Mouse (Mus musculus) heart, adult 2 months (tissue): ENCODE data around the gene Nfia. TPM values are rescaled to one million over a fixed set of nuclear protein-coding genes. Genes with fewer than 3 reads are reported as not detected.

Experiments
- DNase-seq, 2 experiments: peaks; one replicate each; pipeline ENCODE4 v3.0.0; 2021
- H3K27ac ChIP-seq: fragments of 200-600 bp; 2 replicates; pipeline ENCODE4 v1.8.1; 2022
- H3K27me3 ChIP-seq: fragments of 200-500 bp; 2 replicates; pipeline ENCODE4 v1.6.1; 2012; ENCODE audit warnings: mild to moderate bottlenecking, low read length, inconsistent platforms, mixed read lengths; ENCODE audit not compliant: control insufficient read depth, insufficient read depth
- H3K36me3 ChIP-seq: fragments of 200-500 bp; 2 replicates; pipeline ENCODE4 v1.6.1; 2012; ENCODE audit warnings: low read length, inconsistent platforms; ENCODE audit not compliant: control insufficient read depth, insufficient read depth
- H3K4me1 ChIP-seq: fragments of 200-500 bp; 2 replicates; pipeline ENCODE4 v1.6.1; 2011; ENCODE audit warnings: low read length; ENCODE audit not compliant: control insufficient read depth, insufficient read depth
- H3K4me3 ChIP-seq: fragments of 200-600 bp; 2 replicates; pipeline ENCODE4 v1.8.1; 2022
- H3K79me2 ChIP-seq: fragments of 200-500 bp; replicated peaks from 2 replicates; pipeline ENCODE4 v1.6.1; 2012; ENCODE audit warnings: mild to moderate bottlenecking, inconsistent platforms, low read length, moderate library complexity, mixed read lengths; ENCODE audit not compliant: control insufficient read depth, insufficient read depth
- H3K9ac ChIP-seq: fragments of 200-500 bp; 2 replicates; pipeline ENCODE4 v1.6.1; 2012; ENCODE audit warnings: low read depth, mild to moderate bottlenecking, control low read depth, inconsistent platforms, low read length, mixed read lengths
- CTCF ChIP-seq: fragments of 200-600 bp; IDR thresholded peaks from 2 replicates; pipeline ENCODE4 v1.8.1; 2022; ENCODE audit warnings: antibody characterized with exemption, mild to moderate bottlenecking, moderate library complexity
- EP300 ChIP-seq: fragments of 200-500 bp; IDR thresholded peaks from 2 replicates; pipeline ENCODE4 v1.6.1; 2011; ENCODE audit warnings: low read depth, low read length, control low read depth; ENCODE audit not compliant: insufficient read depth
- POLR2A ChIP-seq: fragments of 200-500 bp; IDR thresholded peaks from 2 replicates; pipeline ENCODE4 v1.6.1; 2011; ENCODE audit warnings: mild to moderate bottlenecking, low read depth, low read length, control low read depth; ENCODE audit not compliant: insufficient read depth
- WGBS: fragments of 180-500 bp; shearing (Covaris S2); methylation state at CpG from one replicate; pipeline ENCODE4 v1.1.7; 2018; 5-methylcytosine and 5-hydroxymethylcytosine counted together
- intact Hi-C: fragments of 180-260 bp; cut with DNase I; formaldehyde crosslinking; loops from one replicate; pipeline ENCODE4 v1.15.1; 2025
- polyA plus RNA-seq: library from polyadenylated mRNA; depleted of rRNA; stranded (reverse); fragments of >200 nt; gene quantifications from 2 replicates; pipeline ENCODE4 v1.2.3, GENCODE M21; 2012
- total RNA-seq, 2 experiments: library from RNA; stranded (reverse); gene quantifications; 2 replicates each; pipeline ENCODE4 v1.2.3; 2021

The Nfia gene
- total and polyA plus RNA-seq, 3 experiments = 70.3 to 128 (median 126) TPM

DNA sequence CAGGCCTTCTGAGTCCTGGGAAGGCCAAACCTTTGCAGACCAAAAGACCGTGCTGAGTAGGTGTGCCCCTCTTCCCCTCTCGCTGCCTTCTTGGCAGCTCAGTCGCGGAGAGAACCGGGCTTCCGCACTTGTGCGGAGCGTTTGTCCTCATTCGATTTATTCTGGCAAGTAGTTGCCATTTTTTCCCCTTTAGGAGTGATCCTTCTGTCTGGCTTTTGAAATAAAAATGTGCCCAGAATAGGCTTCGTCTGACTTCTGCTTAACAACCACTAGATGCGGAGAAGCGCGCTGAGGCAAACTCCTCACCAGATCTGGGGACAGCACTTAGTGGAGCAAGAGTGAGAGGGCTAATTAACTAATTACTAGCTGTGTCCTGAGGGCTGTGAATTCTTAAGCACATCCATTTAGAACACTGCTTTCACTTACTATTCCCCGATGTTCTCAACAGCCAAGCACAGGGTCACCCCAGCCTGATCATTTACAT, 14.5 kb upstream of the Nfia start:
- no peaks in the 10 kb centered on the region for H3K27me3 ChIP-seq
- intact Hi-C loops = loop anchor here (1.0 kb wide), 2 partner anchors 9 to 14 kb away; partner anchors contain the start of gene Nfia
- H3K9ac ChIP-seq = peak overlapping the region; percentile 75
- H3K36me3 ChIP-seq = peaks cover 9% of the 10 kb centered on the region
- TF ChIP-seq EP300 = no peak
- peak; percentile 5; the same call in 1 of the 2 replicates for TF ChIP-seq POLR2A
- peak; percentile 41 for TF ChIP-seq CTCF
- WGBS = under 1% methylated on average over 14 of the region's 14 CpGs
- H3K4me3 ChIP-seq = peak overlapping the region; percentile 72
- H3K4me1 ChIP-seq = peaks cover 14% of the 10 kb centered on the region
- H3K79me2 ChIP-seq = no peaks in the 10 kb centered on the region
- peak; percentile 69 to 71 for DNase-seq
- H3K27ac ChIP-seq = peak overlapping the region; percentile 89

DNA sequence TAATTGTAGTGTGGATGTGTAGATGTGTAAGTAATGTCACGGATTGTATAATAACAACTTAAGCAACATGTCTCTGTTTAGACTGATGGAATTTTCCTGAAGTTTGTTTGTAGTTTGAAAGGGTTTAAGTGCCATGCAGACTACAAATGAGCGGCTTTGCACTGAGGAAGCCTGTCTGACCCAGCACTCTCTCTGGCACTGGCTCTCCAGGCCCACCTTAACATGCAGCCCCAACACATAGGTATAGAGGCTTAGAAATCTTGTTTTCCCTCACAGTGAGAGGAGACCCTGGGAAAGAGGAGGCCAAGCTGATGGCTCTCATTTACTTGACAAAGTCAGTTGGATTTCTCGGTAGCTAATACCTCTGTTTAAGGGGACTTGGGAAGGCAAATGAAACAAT, 13.9 kb upstream of the Nfia start:
- peak overlapping the region; percentile 89 for H3K27ac ChIP-seq
- H3K27me3 ChIP-seq = no peaks in the 10 kb centered on the region
- intact Hi-C loops = loop anchor here (1.0 kb wide), 1 partner anchor 9 kb away; no protein-coding TSS in a partner anchor
- TF ChIP-seq POLR2A (no peak), EP300 (no peak), CTCF (no peak)
- DNase-seq = no peak
- peaks cover 12% of the 10 kb centered on the region for H3K4me1 ChIP-seq
- H3K4me3 ChIP-seq = peak overlapping the region; percentile 72
- WGBS = 68% methylated on average over 3 of the region's 3 CpGs
- H3K9ac ChIP-seq = peak overlapping the region; percentile 75
- no peaks in the 10 kb centered on the region for H3K79me2 ChIP-seq
- peaks cover 4% of the 10 kb centered on the region; the same call in 1 of the 2 replicates for H3K36me3 ChIP-seq

DNA sequence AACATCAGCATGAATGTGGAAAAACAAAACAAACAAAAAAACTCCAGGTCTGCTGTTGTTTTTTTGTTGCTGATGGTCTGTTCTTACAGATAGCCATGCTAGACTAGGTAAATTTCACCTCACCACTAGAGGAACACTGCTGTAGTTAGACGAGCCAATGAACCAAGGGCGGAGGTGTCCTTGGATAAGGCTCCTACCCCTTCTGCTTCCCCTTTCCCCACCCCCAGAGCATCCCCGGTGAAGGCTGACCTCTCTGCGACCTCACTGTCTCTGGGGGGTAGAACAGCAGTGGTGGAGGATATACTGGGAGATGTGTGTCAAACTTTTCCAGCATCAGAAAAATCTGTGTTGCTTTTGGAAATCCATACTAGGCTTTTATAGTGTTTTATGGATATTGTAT, 7.9 kb upstream of the Nfia start:
- TF ChIP-seq CTCF = no peak
- TF ChIP-seq EP300 = no peak
- no peak for TF ChIP-seq POLR2A
- intact Hi-C loops = no loop called here

DNA sequence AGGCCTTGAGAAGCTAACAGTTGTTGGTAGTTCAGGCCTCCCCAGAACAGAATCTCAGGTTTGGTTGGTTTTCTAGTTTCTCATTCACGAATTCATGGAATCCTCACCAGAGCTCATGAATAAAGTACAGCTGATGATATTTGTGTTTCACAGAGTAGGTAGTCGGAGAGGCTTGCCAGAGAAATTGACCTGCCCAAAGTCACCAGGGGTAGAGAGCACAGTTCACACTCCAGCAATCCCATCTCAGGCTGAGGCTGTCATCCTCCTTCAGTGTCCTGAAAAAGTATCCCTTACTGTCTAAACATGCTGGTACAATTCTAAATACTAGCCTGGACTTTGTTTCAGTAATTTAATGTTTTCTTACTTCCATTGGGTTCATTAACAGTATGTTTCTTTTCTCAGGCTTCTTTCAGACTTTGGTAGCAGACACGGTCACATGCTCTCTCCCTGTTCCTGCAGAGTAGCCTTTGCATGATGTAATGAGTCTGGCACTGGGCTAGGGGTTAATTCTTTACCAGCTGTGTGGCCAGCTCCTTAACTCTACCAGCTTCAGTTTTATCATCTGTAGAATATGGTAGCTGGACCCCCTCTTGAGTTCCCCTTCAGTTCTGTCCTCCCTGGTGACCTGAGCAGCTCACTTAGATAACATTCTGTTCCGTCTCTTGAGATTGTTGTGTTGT, 7.1 kb upstream of the Nfia start:
- Histone ChIP-seq H3K79me2 (no peaks in the 10 kb centered on the region), H3K27me3 (no peaks in the 10 kb centered on the region), H3K27ac (no peak overlapping the region), H3K4me1 (no peaks in the 10 kb centered on the region; the same call in 1 of the 2 replicates), H3K9ac (no peak overlapping the region), H3K4me3 (no peak overlapping the region), H3K36me3 (no peaks in the 10 kb centered on the region)
- TF ChIP-seq EP300 = no peak
- TF ChIP-seq CTCF = no peak
- no peak for TF ChIP-seq POLR2A
- intact Hi-C loops = no loop called here
- 82% methylated on average over 4 of the region's 4 CpGs for WGBS
- no peak for DNase-seq

More for the DNA sequence above, 7.9 kb upstream of the Nfia start:
- Histone ChIP-seq H3K79me2 (no peaks in the 10 kb centered on the region), H3K4me3 (no peak overlapping the region), H3K9ac (no peak overlapping the region), H3K27me3 (no peaks in the 10 kb centered on the region), H3K36me3 (no peaks in the 10 kb centered on the region), H3K4me1 (no peaks in the 10 kb centered on the region; the same call in 1 of the 2 replicates), H3K27ac (no peak overlapping the region)
- 38% methylated on average over 4 of the region's 4 CpGs for WGBS
- DNase-seq = no peak

DNA sequence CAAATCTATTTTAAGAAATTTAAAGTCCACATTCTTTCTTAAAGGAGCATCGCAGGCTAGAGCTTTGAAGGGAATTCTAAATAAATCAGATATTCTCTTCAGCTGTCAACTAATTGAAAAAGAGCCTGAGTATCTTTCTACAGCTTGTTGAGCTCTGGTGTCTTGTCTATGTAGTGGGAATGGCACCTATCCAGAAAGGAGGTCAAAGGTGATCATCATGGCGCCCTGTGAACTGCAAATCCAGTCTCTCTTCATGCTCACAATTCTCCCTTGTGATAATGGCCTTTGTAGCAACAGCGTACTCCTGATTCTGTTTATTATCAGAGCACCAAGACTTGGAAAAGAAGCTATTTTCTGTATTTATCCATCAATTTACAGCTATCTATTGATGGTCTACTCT, 6.4 kb upstream of the Nfia start:
- no peak overlapping the region for H3K27ac ChIP-seq
- no peaks in the 10 kb centered on the region for H3K27me3 ChIP-seq
- H3K4me1 ChIP-seq = no peaks in the 10 kb centered on the region; the same call in 1 of the 2 replicates
- H3K9ac ChIP-seq = no peak overlapping the region
- TF ChIP-seq EP300 (no peak), POLR2A (no peak), CTCF (no peak)
- no peaks in the 10 kb centered on the region for H3K79me2 ChIP-seq
- WGBS = 91% methylated on average over 3 of the region's 3 CpGs
- no peak overlapping the region for H3K4me3 ChIP-seq
- intact Hi-C loops = no loop called here
- DNase-seq = no peak
- no peaks in the 10 kb centered on the region for H3K36me3 ChIP-seq

DNA sequence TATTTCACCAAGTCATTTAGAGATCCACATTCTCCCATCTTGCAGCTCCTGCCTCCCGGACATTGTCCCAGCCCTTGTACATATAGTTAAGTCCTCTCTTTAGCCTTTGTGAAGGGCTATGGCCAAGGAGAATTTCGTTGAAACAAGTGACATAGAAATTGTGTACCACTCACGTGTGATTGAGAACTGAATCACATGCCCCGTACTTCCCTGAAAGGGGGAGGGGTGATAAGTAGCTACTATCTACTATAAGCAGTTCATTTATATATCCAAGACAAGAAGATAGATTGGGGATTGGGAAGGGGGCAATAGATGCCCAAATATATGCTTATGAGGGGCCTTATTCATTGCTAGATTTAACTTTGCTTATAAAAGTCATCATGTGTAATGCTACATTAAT, 5.5 kb upstream of the Nfia start:
- Histone ChIP-seq H3K4me3 (no peak overlapping the region), H3K27me3 (no peaks in the 10 kb centered on the region), H3K36me3 (peaks cover 3% of the 10 kb centered on the region; the same call in 1 of the 2 replicates), H3K9ac (no peak overlapping the region), H3K4me1 (no peaks in the 10 kb centered on the region; the same call in 1 of the 2 replicates), H3K27ac (no peak overlapping the region), H3K79me2 (no peaks in the 10 kb centered on the region)
- intact Hi-C loops = loop anchor here (1.0 kb wide), 1 partner anchor 9 kb away; no protein-coding TSS in a partner anchor
- WGBS = 72% methylated on average over 4 of the region's 4 CpGs
- TF ChIP-seq CTCF (no peak), EP300 (no peak), POLR2A (no peak)
- no peak for DNase-seq
